Mouse (Mus musculus) layer of hippocampus, adult 18-20 months (tissue): ENCODE measurements around the gene Atp2c2. TPM values are rescaled to one million over a fixed set of nuclear protein-coding genes. Genes with fewer than 3 reads are reported as not detected.
A peak's percentile ranks its signal among the peaks of the same experiment; 100 is the strongest.

Source experiments
- DNase-seq, 2 experiments: peaks; one replicate each; pipeline ENCODE4 v3.0.0; 2022; ENCODE audit warnings: low spot score in 2 of 2
- long read RNA-seq: library from polyadenylated mRNA; stranded (forward); transcript quantifications from one replicate; pipeline ENCODE4 v2.0.0, GENCODE M21; 2021
- total RNA-seq, 2 experiments: library from RNA; stranded (reverse); gene quantifications; 2 replicates each; pipeline ENCODE4 v1.2.3; 2021

Atp2c2 gene
- 1 to 10 TPM; 1.6 to 2.2 TPM for total RNA-seq
- long read RNA-seq, partial matches to known transcripts: 1 of 4 reads
- long read RNA-seq, other reads (novel, unspliced or antisense): 3 of 4 reads

- DNase-seq: no peak
Observed at GRCm38 (mm10) chr8:119699549-119700134, at the start of gene Atp2c2. Gene Atp2c2, plus strand, starts transcription at chr8:119700009.

GRCm38 (mm10) chr8:119651324-119651723, 48.5 kb upstream of the Atp2c2 start:
- no peak for DNase-seq

- DNase-seq: no peak
Observed at GRCm38 (mm10) chr8:119656709-119657464, 42.9 kb upstream of the Atp2c2 start.

- no peak for DNase-seq
Observed at GRCm38 (mm10) chr8:119661081-119661480, 38.7 kb upstream of the Atp2c2 start.

- DNase-seq: no peak
Observed at GRCm38 (mm10) chr8:119661892-119662291, 37.9 kb upstream of the Atp2c2 start.

GRCm38 (mm10) chr8:119663440-119663839, 36.4 kb upstream of the Atp2c2 start:
- no peak for DNase-seq

- DNase-seq: no peak
Observed at GRCm38 (mm10) chr8:119665270-119665669, 34.5 kb upstream of the Atp2c2 start.

- DNase-seq: no peak
Observed at GRCm38 (mm10) chr8:119666219-119666951, 33.4 kb upstream of the Atp2c2 start, which contains the start of gene Wfdc1. Gene Wfdc1, plus strand, starts transcription at chr8:119666365.

GRCm38 (mm10) chr8:119668447-119668846, 31.4 kb upstream of the Atp2c2 start:
- DNase-seq: no peak

- no peak for DNase-seq
Observed at GRCm38 (mm10) chr8:119669284-119669683, 30.5 kb upstream of the Atp2c2 start.

GRCm38 (mm10) chr8:119670419-119671091, 29.3 kb upstream of the Atp2c2 start:
- DNase-seq: no peak

GRCm38 (mm10) chr8:119673976-119674555, 25.7 kb upstream of the Atp2c2 start:
- DNase-seq: no peak

GRCm38 (mm10) chr8:119675457-119675856, 24.4 kb upstream of the Atp2c2 start:
- no peak for DNase-seq

- DNase-seq: peak; percentile 84 to 96
Observed at GRCm38 (mm10) chr8:119676389-119676788, 23.4 kb upstream of the Atp2c2 start.

GRCm38 (mm10) chr8:119678138-119678843, 21.5 kb upstream of the Atp2c2 start:
- no peak for DNase-seq

GRCm38 (mm10) chr8:119679184-119679583, 20.6 kb upstream of the Atp2c2 start:
- DNase-seq: no peak

- peak in 1 of 2 experiments; percentile 13 for DNase-seq
Observed at GRCm38 (mm10) chr8:119690602-119691001, 9.2 kb upstream of the Atp2c2 start.

GRCm38 (mm10) chr8:119691989-119692388, 7.8 kb upstream of the Atp2c2 start:
- DNase-seq: no peak

- DNase-seq: no peak
Observed at GRCm38 (mm10) chr8:119694696-119695095, 5.1 kb upstream of the Atp2c2 start.

GRCm38 (mm10) chr8:119697163-119697562, 2.6 kb upstream of the Atp2c2 start:
- no peak for DNase-seq
